Mouse (Mus musculus) liver (tissue): ENCODE results near the gene Ncbp2.

Experiments
- DNase-seq: peaks from one replicate; pipeline ENCODE4 v3.0.0-alpha.2; 2020; ENCODE audit warnings: mixed read lengths

Gene Ncbp2

GRCm38 (mm10) chr16:31948345-31948774 is at the start of gene Ncbp2, which contains the start of gene 0610012G03Rik:
TSS of gene Ncbp2 (plus strand) at chr16:31948513.
TSS of gene 0610012G03Rik (minus strand) at chr16:31948494.
- DNase-seq = peak; percentile 94

GRCm38 (mm10) chr16:31898546-31899326 is 49.6 kb upstream of the Ncbp2 start:
- DNase-seq = no peak

- DNase-seq = no peak
Observed at GRCm38 (mm10) chr16:31901886-31902285, 46.4 kb upstream of the Ncbp2 start.

- no peak for DNase-seq
Observed at GRCm38 (mm10) chr16:31903239-31903638, 45.1 kb upstream of the Ncbp2 start.

- DNase-seq = no peak
Observed at GRCm38 (mm10) chr16:31905331-31905730, 43.0 kb upstream of the Ncbp2 start.

- no peak for DNase-seq
Observed at GRCm38 (mm10) chr16:31905891-31906825, 42.2 kb upstream of the Ncbp2 start.

- DNase-seq = peak; percentile 49
Observed at GRCm38 (mm10) chr16:31906896-31907295, 41.4 kb upstream of the Ncbp2 start.

- no peak for DNase-seq
Observed at GRCm38 (mm10) chr16:31908959-31909358, 39.4 kb upstream of the Ncbp2 start.

- DNase-seq = no peak
Observed at GRCm38 (mm10) chr16:31910281-31910847, 37.9 kb upstream of the Ncbp2 start.

GRCm38 (mm10) chr16:31917776-31918175 is 30.5 kb upstream of the Ncbp2 start:
- DNase-seq = no peak

GRCm38 (mm10) chr16:31918248-31918724 is 30.0 kb upstream of the Ncbp2 start:
- DNase-seq = peak; percentile 70

GRCm38 (mm10) chr16:31924368-31924767 is 23.9 kb upstream of the Ncbp2 start:
- DNase-seq = no peak

- DNase-seq = no peak
Observed at GRCm38 (mm10) chr16:31926091-31926490, 22.2 kb upstream of the Ncbp2 start.

- no peak for DNase-seq
Observed at GRCm38 (mm10) chr16:31926547-31927182, 21.6 kb upstream of the Ncbp2 start.

GRCm38 (mm10) chr16:31927412-31927811 is 20.9 kb upstream of the Ncbp2 start:
- no peak for DNase-seq

GRCm38 (mm10) chr16:31931330-31931729 is 17.0 kb upstream of the Ncbp2 start:
- no peak for DNase-seq

- DNase-seq = no peak
Observed at GRCm38 (mm10) chr16:31932255-31932654, 16.1 kb upstream of the Ncbp2 start.

GRCm38 (mm10) chr16:31932840-31933697 is 15.2 kb upstream of the Ncbp2 start:
- peak; percentile 79 for DNase-seq

- no peak for DNase-seq
Observed at GRCm38 (mm10) chr16:31933751-31934549, 14.4 kb upstream of the Ncbp2 start, which contains the start of gene Pigz. TSS of gene Pigz (plus strand) at chr16:31933851.

GRCm38 (mm10) chr16:31934550-31935010 is 13.7 kb upstream of the Ncbp2 start:
- DNase-seq = no peak
